Mouse (Mus musculus): ENCODE measurements at regions not wholly inside any gene's neighbourhood (a gene's known extent, or its start where the extent isn't known, plus 50 kb on each side); places are given as distances from the start of the nearest gene placed in this dataset.
A peak's percentile ranks its signal among the peaks of the same experiment; 100 is the strongest.

DNA sequence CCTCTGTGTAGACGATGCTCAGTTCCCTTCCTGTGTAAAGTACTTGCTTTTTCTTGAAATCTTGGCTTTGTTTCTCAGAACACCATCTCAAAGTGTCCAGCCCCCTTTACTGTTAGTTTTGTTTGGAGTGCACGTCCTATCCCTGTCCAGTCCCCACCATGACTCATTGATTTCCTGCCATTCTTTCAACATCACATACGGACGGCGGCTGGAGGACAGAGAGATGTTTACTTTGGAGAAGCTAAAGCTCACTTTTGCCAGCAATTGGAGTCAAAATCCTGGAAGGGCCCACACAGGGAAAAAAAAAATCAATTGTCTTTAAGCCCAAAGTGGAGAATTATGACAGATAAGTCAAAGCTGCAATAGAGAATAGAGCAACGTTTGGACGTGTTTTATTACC is 51.8 kb downstream of the Gm5426 start:
- Histone ChIP-seq H3K27ac (0 out of 2 replicates have a peak overlapping the region, but pooled peaks have one; percentile 17), H3K4me3 (replicated peaks) (no peak overlapping the region), H3K9me3 (no peaks in the 10 kb centered on the region), H3K9ac (no peak overlapping the region), H3K27me3 (replicated peaks) (no peaks in the 10 kb centered on the region), H3K4me2 (replicated peaks) (no peak overlapping the region), H3K4me1 (replicated peaks) (no peaks in the 10 kb centered on the region), H3K36me3 (no peaks in the 10 kb centered on the region)
- WGBS = 23% methylated on average over 7 of the region's 7 CpGs
- peak; percentile 68 for ATAC-seq

GRCm38 (mm10) chr10:96190168-96190987 is 54.0 kb downstream of the Gm5426 start:
- Histone ChIP-seq H3K36me3 (no peaks in the 10 kb centered on the region), H3K9ac (no peak overlapping the region), H3K27me3 (replicated peaks) (no peaks in the 10 kb centered on the region), H3K4me1 (replicated peaks) (no peaks in the 10 kb centered on the region), H3K27ac (no peak overlapping the region), H3K9me3 (no peaks in the 10 kb centered on the region), H3K4me3 (replicated peaks) (no peak overlapping the region), H3K4me2 (replicated peaks) (no peak overlapping the region)
- WGBS = 63% methylated on average over 10 of the region's 10 CpGs
- ATAC-seq = no peak

- Histone ChIP-seq H3K4me2 (replicated peaks) (peak overlapping the region; percentile 20), H3K4me3 (replicated peaks) (no peak overlapping the region), H3K27me3 (replicated peaks) (no peaks in the 10 kb centered on the region), H3K9me3 (no peaks in the 10 kb centered on the region), H3K9ac (no peak overlapping the region), H3K4me1 (replicated peaks) (no peaks in the 10 kb centered on the region), H3K27ac (no peak overlapping the region), H3K36me3 (no peaks in the 10 kb centered on the region)
- 57% methylated on average over 27 of the region's 27 CpGs for WGBS
- no peak for ATAC-seq
These were observed 64.7 kb downstream of the Gm5426 start for GRCm38 (mm10) chr10:96200932-96201641.

DNA sequence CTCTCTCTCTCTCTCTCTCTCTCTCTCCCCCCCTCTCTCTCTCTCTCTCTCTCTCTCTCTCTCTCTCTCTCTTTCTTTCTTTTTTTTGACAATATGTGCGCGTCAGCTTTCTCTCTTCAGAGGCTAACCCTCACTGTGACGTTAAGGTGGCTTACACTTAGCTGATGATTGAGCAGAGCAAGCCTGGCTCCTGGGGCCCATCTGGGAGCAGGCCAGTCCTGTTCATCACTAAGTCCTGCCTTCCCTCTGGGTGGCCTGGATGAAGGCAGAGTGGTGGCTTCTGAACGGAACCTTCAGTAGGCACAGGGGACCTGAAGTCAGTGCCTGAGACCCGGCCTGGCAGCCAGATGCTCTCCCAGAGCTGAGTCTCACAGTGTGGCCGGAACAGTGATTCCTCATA is 65.5 kb downstream of the Gm5426 start:
- Histone ChIP-seq H3K4me3 (replicated peaks) (no peak overlapping the region), H3K27ac (no peak overlapping the region), H3K4me1 (replicated peaks) (no peaks in the 10 kb centered on the region), H3K9ac (no peak overlapping the region), H3K9me3 (no peaks in the 10 kb centered on the region), H3K36me3 (no peaks in the 10 kb centered on the region), H3K4me2 (replicated peaks) (no peak overlapping the region), H3K27me3 (replicated peaks) (no peaks in the 10 kb centered on the region)
- WGBS = 63% methylated on average over 6 of the region's 6 CpGs
- no peak for ATAC-seq

- no peak overlapping the region for H3K9ac ChIP-seq
- no peaks in the 10 kb centered on the region for H3K36me3 ChIP-seq
- no peaks in the 10 kb centered on the region for H3K27me3 ChIP-seq (replicated peaks)
- H3K27ac ChIP-seq = no peak overlapping the region
- H3K9me3 ChIP-seq = no peaks in the 10 kb centered on the region
- H3K4me3 ChIP-seq (replicated peaks) = no peak overlapping the region
- ATAC-seq = no peak
- no peaks in the 10 kb centered on the region for H3K4me1 ChIP-seq (replicated peaks)
- no peak overlapping the region for H3K4me2 ChIP-seq (replicated peaks)
These were observed 66.5 kb downstream of the Gm5426 start for GRCm38 (mm10) chr10:96202871-96203270.

DNA sequence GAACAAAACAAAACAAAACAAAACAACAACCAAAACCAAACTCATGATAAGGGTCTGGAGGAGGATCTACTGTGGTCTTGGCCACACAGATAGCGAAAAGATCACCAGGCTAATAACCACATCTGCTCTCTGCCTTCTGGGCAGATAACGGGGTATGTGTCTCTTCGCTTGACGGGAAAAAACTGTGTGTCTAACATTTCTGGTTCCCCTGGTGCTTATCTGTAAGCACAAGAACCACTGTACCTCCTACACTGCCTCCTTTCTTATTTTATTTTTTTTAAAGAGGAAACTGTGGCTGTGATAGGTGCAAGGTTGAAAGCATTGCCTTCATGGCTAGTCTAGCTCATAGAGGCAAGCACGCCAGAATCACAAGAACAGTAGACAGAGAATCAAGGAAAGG is 67.8 kb downstream of the Gm5426 start:
- Histone ChIP-seq H3K9me3 (no peaks in the 10 kb centered on the region), H3K9ac (no peak overlapping the region), H3K27me3 (replicated peaks) (no peaks in the 10 kb centered on the region), H3K4me1 (replicated peaks) (no peaks in the 10 kb centered on the region), H3K4me3 (replicated peaks) (no peak overlapping the region), H3K27ac (no peak overlapping the region), H3K36me3 (no peaks in the 10 kb centered on the region), H3K4me2 (replicated peaks) (no peak overlapping the region)
- ATAC-seq = no peak
- WGBS = 89% methylated on average over 5 of the region's 5 CpGs

GRCm38 (mm10) chr10:96209171-96209570 is 72.8 kb downstream of the Gm5426 start:
- no peaks in the 10 kb centered on the region for H3K4me1 ChIP-seq (replicated peaks)
- no peaks in the 10 kb centered on the region for H3K36me3 ChIP-seq
- H3K4me3 ChIP-seq (replicated peaks) = no peak overlapping the region
- no peaks in the 10 kb centered on the region for H3K27me3 ChIP-seq (replicated peaks)
- 86% methylated on average over 5 of the region's 5 CpGs for WGBS
- no peak overlapping the region for H3K27ac ChIP-seq
- ATAC-seq = no peak
- H3K9me3 ChIP-seq = no peaks in the 10 kb centered on the region
- H3K4me2 ChIP-seq (replicated peaks) = no peak overlapping the region
- no peak overlapping the region for H3K9ac ChIP-seq

GRCm38 (mm10) chr10:96211189-96211588 is 74.8 kb downstream of the Gm5426 start:
- ATAC-seq = no peak
- 80% methylated on average over 7 of the region's 7 CpGs for WGBS
- Histone ChIP-seq H3K27me3 (replicated peaks) (no peaks in the 10 kb centered on the region), H3K27ac (no peak overlapping the region), H3K9ac (no peak overlapping the region), H3K4me1 (replicated peaks) (no peaks in the 10 kb centered on the region), H3K4me2 (replicated peaks) (no peak overlapping the region), H3K9me3 (no peaks in the 10 kb centered on the region), H3K4me3 (replicated peaks) (no peak overlapping the region), H3K36me3 (no peaks in the 10 kb centered on the region)

- Histone ChIP-seq H3K27me3 (replicated peaks) (no peaks in the 10 kb centered on the region), H3K4me2 (replicated peaks) (no peak overlapping the region), H3K36me3 (no peaks in the 10 kb centered on the region), H3K9me3 (no peaks in the 10 kb centered on the region), H3K27ac (no peak overlapping the region), H3K4me3 (replicated peaks) (no peak overlapping the region), H3K4me1 (replicated peaks) (no peaks in the 10 kb centered on the region), H3K9ac (no peak overlapping the region)
- peak; percentile 90 for ATAC-seq
- 1% methylated on average over 10 of the region's 10 CpGs for WGBS
These were observed 77.5 kb downstream of the Gm5426 start for GRCm38 (mm10) chr10:96213876-96214275.

DNA sequence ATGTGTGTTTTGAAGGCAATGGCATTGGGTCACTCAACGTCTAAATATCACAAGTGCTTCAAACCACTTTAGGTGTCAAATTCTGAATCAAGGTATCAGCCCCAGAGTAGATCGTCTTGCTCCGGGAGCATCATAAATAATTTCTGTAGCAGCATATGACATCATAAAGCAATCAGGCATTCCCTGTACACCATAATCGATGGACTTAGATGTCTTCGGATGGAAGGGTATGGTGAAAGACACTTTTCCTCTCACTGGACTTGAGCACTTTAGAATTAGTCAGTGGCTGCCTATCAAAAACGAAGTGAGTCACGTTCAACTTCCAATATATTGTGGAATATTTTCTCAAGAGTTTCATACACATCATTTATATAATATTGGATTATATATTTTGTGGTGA is 77.9 kb downstream of the Gm5426 start:
- H3K4me1 ChIP-seq (replicated peaks) = no peaks in the 10 kb centered on the region
- peak; percentile 45; the same call in 1 of the 2 replicates for ATAC-seq
- H3K4me3 ChIP-seq (replicated peaks) = no peak overlapping the region
- H3K4me2 ChIP-seq (replicated peaks) = no peak overlapping the region
- no peaks in the 10 kb centered on the region for H3K9me3 ChIP-seq
- no peak overlapping the region for H3K9ac ChIP-seq
- WGBS = 56% methylated on average over 7 of the region's 7 CpGs
- H3K27me3 ChIP-seq (replicated peaks) = no peaks in the 10 kb centered on the region
- no peak overlapping the region for H3K27ac ChIP-seq
- H3K36me3 ChIP-seq = no peaks in the 10 kb centered on the region

DNA sequence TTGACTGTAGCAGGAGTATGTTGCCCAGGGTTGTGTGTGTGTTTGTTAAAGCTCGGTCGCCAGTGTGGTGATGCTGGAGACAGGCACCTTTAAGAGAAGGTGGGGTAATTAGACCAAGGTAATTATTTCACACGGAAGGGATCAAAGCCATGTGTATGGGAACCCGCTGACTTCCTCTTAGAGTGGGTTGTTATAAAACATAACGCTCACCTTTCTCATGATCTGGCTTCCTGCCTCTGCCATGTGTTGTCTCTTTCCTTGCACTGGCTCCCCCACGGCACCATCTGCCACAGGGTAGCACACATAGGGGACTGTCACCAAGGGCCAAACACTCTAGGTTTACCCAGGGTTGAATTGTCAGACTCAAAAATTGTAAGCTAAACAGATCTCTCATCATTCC is 78.5 kb downstream of the Gm5426 start:
- Histone ChIP-seq H3K27me3 (replicated peaks) (no peaks in the 10 kb centered on the region), H3K4me2 (replicated peaks) (no peak overlapping the region), H3K27ac (no peak overlapping the region), H3K4me3 (replicated peaks) (no peak overlapping the region), H3K9me3 (no peaks in the 10 kb centered on the region), H3K36me3 (no peaks in the 10 kb centered on the region), H3K4me1 (replicated peaks) (no peaks in the 10 kb centered on the region), H3K9ac (no peak overlapping the region)
- no peak for ATAC-seq
- WGBS = 79% methylated on average over 6 of the region's 6 CpGs

DNA sequence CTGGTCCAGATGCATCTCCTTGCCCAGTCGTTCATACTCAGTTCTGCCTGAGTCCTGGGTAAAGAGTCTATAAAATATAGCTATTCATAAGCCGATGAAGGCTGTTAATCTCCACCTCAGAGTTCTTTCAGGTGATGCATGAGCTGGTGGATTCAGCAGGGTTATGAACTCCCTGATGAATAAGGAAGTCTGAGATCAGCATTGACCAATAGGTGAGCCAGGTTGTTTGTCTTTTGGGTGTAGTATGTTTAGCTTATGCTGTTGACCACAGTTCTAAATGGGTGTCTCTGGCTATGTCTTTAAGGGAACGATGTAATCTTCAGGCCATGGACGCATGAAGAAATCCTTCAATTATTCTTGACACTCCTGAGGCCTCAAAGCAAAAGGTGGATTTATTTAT is 84.3 kb downstream of the Gm5426 start:
- Histone ChIP-seq H3K36me3 (no peaks in the 10 kb centered on the region), H3K9ac (no peak overlapping the region), H3K4me3 (replicated peaks) (no peak overlapping the region), H3K4me1 (replicated peaks) (no peaks in the 10 kb centered on the region), H3K27ac (no peak overlapping the region), H3K9me3 (no peaks in the 10 kb centered on the region), H3K27me3 (replicated peaks) (no peaks in the 10 kb centered on the region), H3K4me2 (replicated peaks) (no peak overlapping the region)
- 83% methylated on average over 4 of the region's 4 CpGs for WGBS
- ATAC-seq = peak; percentile 15; the same call in 1 of the 2 replicates

- no peaks in the 10 kb centered on the region for H3K9me3 ChIP-seq
- no peaks in the 10 kb centered on the region for H3K36me3 ChIP-seq
- ATAC-seq = peak; percentile 63
- H3K4me2 ChIP-seq (replicated peaks) = no peak overlapping the region
- no peak overlapping the region for H3K27ac ChIP-seq
- WGBS = 79% methylated on average over 8 of the region's 8 CpGs
- no peak overlapping the region for H3K9ac ChIP-seq
- no peak overlapping the region for H3K4me3 ChIP-seq (replicated peaks)
- H3K4me1 ChIP-seq (replicated peaks) = 0 out of 2 replicates have a peak, but pooled peaks cover 3% of the 10 kb centered on the region
- H3K27me3 ChIP-seq (replicated peaks) = no peaks in the 10 kb centered on the region
These were observed 94.0 kb downstream of the Gm5426 start for GRCm38 (mm10) chr10:96230391-96230790.

Data from intestine, embryonic 15.5 days (tissue).